Mouse (Mus musculus) spleen, embryonic (tissue): ENCODE data around the gene Ear6.
"Not testable (repeated sequence)": the region's sequence is repeated elsewhere in the genome, so short reads cannot be mapped to it uniquely, and the experiment has no call there.

Experiments used
- CTCF ChIA-PET: fragments of 350-600 bp; sonication (Branson Sonifier 250); formaldehyde crosslinking; loops from one replicate; lab custom pipeline; 2022; lab: Charles Lee

Ear6 gene

DNA sequence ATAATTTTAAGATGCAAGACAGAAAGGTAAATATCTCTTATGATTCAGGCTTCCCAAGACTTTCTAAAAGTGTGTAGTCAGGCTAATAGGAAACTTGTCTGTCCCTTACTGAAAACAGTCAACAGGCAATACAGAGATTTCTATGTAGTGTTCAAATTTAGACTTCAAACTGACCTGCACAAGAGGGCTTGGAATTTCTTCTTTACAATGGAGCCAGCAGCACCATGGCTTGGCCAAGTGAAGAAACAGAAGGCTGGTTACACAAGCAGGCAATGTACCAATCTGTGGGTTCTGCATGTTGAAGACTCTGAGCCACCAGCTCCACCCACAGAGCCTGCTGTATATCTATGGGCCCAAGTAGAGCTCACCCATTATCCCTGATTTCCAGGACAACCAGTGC is at the start of gene Ear6:
Gene Ear6 (plus strand): TSS at position 301 of the 400 bp plus-strand sequence.
- CTCF ChIA-PET: no interaction called here

DNA sequence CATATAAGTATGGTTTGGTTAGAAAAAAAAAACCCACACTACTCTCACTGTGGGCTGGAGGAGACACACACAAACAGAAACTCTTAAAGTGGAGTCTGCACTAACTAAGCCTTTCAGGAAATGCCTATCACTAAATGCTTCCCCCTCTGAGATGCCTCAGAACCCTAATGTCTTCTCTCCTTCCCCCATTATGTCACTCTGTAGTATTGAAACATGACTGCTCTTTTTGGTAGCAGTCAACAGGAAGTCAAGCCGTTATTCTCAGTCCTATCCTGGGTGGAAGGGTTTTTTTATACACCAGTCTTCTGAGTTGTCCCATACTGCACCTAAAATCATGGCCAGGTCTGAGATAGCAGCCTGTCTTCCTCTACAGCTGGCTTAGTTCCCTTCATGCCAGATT is 26.9 kb upstream of the Ear6 start:
- CTCF ChIA-PET: no interaction called here

DNA sequence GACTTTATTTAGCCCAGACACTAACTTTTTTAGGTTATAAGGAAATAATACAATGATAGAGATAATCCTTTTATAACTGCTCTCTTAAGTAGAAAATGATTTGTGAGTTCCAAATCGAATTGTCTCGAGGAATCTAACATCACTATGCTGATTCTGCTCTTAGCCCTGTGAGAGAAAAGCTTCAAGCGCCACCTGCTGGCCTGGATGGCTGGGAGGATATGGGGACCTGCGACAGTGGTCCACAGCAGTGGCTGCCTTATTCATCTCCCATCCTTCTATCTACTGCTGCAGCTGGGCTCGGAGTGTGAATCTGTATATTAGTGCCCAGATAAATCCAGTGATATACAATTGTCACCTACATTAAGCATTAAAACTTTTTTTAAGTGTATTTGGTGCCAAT is 25.7 kb upstream of the Ear6 start:
- CTCF ChIA-PET: not testable (repeated sequence)

DNA sequence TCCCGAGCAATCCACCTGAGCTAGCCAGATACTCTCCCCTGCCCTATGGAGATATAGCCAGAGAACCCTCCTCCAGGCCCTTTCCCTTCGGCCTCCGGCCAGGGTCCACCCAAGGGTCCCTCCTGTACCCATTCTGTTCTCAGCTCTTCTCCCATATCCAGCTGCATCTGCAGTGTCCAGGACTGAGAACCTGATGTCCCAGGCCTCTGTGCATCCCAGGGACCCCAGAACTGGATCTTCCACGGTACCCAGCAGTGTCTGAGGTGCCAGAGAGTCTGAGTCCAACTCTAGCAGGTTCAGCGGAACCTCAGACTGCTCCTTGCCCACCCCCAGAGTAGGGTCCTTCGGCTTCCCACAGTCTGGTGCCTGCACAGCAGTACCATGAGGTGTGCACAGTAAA is 24.3 kb upstream of the Ear6 start:
- CTCF ChIA-PET: no interaction called here

DNA sequence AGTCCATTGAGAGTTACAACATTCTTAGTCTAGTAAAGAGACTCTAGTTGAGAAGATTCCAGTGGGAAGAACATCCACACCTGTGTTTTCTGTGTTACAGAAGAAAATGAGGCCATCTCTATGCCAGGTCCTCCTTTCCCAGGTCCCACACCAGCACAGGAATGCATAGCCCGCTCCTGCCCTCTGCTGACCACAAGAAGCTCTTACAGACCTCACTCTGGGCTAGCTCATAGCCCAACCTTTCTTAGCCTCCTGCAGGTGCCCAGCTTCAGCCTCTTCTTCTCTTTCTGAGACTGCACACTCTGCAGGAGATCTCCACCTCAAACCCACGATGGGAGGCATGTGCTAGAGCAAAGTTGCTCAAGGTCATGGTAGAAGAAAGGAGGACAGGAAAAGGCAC is 15.0 kb upstream of the Ear6 start:
- CTCF ChIA-PET: not testable (repeated sequence)

DNA sequence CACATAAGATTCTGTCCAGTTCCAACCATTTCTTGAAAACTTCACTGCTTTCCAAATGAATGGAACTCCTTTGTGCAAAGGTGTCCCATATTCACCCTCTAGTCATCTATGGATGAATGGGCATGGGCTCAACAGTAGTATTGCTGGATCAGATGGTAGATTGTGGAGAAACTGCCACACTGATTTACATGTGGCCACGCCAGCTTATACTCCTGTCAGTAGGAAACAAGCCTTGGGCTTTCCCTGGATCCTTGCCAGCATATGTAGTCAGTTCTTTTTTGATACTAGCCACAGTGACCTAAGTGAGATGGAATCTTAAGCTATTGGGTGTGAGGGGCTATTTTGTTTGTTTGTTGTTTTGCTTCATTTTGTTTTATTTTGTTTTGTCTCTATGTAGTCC is 11.2 kb upstream of the Ear6 start:
- CTCF ChIA-PET: no interaction called here

DNA sequence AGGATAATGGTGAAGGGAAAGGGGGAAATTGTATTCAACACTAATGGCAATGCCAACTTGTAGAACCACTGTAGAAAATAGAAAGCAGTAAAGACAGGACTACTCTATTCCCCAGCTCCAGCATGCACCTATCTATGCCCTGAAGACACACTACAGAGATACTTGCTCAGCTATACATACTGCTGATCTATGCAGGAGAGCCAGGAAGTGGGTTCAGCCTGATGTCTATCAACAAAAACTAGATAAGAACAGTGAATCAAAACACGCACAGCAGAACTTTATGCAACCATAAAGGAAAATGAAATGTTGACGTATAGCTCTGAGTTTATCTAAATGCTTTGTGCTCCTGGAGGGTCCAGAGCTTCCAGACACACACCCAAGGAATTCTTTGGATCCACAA is 10.7 kb upstream of the Ear6 start:
- CTCF ChIA-PET: no interaction called here

DNA sequence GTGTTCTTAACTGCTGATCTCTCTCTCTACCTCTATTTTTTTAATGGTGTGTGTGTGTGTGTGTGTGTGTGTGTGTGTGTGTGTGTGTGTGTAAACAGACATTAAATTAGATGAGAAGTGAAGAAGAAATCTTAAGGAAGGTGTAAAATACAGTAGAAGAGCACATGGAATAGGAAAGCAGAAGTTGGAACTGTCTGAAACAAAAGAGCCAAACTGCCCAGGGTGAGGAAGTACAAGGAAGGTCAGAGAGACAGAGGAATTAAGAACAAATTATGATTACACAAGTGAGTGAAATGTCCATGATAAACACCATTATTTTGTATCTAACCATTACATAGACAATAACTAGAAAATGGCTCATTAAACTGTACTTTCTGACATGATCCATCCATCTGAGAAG is 9.6 kb upstream of the Ear6 start:
- CTCF ChIA-PET: no interaction called here

DNA sequence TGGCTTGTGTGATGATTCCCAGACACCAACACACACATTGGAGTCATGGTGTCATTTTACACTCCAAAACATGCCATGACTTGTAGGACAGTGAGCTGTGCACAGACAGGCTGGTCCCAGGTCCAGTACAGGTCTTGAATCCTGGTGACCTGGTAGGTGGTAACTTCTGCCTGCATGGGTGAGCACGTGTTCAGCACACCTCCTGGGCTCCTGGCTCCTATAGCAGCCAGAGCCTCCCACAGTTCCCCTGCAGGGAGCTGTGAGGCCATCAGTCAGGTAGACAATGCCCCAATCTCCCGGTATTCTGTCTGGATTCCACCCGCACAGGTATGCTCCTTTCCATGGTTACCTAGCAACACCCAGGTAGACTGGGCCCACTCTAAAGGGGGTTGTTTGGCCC is 6.9 kb upstream of the Ear6 start:
- CTCF ChIA-PET: no interaction called here

DNA sequence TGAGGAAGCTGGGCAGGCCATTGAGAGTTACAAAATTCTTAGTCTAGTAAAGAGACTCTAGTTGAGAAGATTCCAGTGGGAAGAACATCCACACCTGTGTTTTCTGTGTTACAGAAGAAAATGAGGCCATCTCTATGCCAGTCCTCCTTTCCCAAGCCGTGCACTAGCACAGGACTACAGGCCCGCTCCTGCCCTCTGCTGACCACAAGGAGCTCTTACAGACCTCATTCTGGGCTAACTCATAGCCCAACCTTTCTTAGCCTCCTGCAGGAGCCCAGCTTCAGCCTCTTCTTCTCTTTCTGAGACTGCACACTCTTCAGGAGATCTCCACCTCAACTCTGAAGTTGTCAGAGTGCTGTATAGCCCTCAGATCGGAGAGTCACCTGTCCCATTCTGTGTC is 2.5 kb upstream of the Ear6 start:
- CTCF ChIA-PET: not testable (repeated sequence)

DNA sequence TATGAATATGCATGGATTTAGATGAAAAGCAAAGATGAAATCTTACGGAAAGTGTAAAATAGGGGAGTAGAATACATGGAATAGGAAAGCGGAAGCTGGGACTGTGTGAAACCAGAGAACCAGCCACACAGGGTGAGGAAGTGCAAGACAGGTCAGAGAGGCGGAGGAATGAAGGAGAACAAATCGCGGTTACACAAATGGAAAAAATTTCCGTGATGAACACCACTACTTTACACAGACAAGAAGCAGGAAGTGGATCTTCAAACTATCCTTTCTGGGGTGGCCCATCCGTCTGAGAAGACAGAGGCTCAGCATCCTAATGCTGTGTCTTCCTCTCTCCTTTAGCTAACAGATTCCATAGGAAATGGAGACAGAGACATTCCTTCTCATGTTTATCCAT is 1.8 kb downstream of the Ear6 start:
- CTCF ChIA-PET: not testable (repeated sequence)

DNA sequence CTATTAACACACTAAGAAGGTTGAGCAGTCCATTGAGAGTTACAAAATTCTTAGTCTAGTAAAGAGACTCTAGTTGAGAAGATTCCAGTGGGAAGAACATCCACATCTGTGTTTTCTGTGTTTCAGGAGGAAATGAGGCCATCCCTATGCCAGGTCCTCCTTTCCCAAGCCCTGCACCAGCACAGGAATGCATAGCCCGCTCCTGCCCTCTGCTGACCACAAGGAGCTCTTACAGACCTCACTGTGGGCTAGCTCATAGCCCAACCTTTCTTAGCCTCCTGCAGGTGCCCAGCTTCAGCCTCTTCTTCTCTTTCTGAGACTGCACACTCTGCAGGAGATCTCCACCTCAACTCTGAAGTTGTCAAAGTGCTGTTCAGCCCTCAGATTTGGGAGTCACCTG is 10.1 kb downstream of the Ear6 start:
- CTCF ChIA-PET: not testable (repeated sequence)

DNA sequence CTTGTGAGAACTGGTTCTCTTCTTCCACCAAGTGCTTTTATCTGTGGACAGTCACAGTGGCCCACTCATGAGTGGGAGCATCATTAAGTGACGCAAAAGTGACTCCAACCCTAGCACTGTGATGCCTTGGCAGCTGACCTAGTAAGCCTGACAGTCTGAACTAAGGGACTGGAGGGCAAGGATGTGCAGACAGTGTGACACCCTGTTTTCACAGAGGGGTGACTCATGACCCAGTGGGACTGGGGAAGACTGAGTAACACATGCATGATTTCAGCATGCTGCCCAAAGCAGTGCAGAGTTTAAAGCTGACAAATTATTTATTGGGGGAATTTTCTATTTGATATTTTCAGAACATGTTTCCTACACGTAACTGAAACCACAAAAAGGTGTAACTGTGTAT is 17.3 kb downstream of the Ear6 start:
- CTCF ChIA-PET: no interaction called here

DNA sequence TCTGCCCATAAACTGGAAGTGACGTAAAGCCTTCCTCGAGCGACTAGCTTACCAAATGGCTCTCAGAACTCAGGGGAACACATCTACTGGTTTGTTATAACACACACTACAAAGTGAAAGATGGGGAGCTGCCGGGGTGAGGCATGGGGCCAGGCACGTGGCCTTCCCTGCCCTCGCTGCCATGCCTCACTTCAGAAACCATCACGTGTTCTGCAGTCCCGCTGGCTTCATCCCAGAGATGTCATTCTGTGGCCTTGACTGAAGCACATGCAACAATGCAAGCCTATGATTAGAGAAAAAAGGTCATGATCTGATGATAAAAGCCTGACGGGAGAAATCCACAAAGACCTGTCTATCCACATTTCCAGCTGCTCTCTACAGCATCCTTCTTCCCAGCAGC is 18.2 kb downstream of the Ear6 start:
- CTCF ChIA-PET: no interaction called here

DNA sequence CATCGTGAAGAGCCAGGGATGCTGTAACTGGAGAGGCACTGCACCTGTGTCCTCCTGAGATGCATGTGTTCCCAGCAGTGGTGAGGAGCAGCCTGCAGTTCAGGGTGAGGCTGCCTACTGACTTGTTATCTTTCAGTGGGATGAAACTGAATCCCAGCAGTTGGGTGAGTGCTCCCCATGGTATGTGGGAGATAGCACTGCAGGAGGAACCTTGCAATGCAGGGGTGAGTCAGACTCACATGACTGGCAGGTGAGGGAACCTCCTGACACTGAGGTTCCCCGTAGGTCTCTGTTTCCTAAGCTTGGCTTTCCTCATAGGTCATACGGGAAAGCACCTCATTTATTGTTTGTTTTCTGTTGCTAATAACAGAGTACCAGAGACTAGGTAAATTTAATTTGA is 24.0 kb downstream of the Ear6 start:
- CTCF ChIA-PET: no interaction called here

DNA sequence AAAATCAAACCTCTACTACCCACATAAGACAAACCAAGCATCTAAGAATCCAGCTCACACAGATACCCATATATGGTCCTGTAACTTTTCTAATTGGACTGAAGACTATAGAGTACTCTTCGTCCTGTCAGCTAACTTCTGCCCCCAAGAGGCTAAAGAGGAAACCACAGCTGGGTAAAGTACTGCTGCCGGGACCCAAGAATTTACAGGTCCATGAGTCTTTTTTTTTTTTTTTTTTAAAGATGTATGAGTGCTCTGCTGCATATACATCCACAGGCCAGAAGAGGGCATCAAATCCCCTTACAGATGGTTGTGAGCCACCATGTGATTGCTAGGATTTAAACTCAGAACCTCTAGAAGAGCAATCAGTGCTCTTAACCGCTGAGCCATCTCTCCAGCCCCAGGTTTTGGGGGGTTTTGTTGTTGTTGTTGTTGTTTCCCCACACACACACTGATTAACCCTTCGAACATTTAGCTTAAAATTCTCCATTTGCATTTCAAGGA is 30.1 kb downstream of the Ear6 start:
- CTCF ChIA-PET: interaction anchor here (0.7 to 1.1 kb wide), 3 partner anchors 11 to 578 kb away, joined by 3 to 9 read pairs (median 4); no protein-coding TSS in a partner anchor

DNA sequence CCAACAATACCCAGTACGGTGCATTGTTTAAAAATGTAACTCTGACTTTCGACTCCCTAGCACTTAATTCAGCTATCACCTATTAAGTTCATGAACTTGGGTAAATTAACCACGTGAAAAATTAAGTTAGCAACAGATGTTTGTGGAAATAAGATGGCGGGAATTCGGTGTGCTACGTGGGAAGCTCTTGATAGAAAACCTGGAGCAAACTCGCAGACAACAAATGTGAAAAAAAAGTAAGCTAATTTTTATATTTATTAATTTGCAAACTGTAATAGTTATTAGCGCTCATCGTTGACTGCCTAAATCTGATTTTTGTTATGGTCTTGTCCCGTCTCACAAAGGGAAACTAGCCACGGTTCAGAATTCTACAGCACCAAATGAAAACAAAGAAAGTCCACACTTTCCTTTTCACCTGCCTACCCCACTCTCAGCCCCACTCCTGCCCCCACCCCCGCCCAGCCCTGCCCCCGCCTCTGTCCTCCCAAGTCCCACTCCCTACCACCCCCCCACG is 30.6 kb downstream of the Ear6 start:
- CTCF ChIA-PET: interaction anchor here (0.6 to 1.1 kb wide), 4 partner anchors 11 to 753 kb away, joined by 3 to 9 read pairs (median 4); no protein-coding TSS in a partner anchor

DNA sequence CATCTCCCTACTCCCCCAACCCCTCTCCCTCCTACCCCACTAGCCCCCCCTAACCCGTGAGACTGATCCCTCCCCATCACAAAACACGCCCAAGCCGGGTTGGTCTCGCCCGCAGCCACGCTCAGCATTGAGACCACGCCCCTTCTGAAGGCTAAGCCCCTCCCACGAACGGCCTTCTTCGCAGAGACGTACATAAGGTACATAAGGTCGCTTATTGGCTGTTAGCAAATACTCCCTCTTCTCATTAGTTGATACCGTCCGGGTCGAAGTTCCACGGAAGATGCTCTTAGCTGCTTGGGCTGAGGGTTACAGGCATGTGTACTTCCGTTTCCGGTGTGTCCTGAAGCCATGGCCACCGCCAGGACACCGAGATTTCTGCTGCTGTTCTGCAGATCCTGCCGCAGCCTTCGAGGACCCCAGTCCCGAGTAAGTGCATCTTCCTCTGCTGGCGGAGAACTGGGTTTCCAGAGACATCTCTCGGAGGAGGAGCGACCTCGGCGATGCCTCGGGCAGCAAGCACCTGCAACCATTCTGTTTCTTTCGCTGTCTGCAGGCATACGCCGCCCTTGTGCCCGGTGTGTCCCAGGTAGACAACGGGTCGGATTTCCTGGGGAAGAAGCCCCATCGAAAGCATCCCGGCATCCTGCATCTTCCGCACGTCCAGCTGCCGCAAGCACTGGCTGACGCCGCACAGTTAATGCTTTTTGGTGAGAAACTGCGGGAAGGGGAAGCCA is 31.3 kb downstream of the Ear6 start, which contains the start of gene Mettl17:
Gene Mettl17 (plus strand): TSS at position 245 of the 734 bp plus-strand sequence.
- CTCF ChIA-PET: interaction anchor here (0.6 kb wide), 1 partner anchor 754 kb away, joined by 3 read pairs; no protein-coding TSS in a partner anchor

DNA sequence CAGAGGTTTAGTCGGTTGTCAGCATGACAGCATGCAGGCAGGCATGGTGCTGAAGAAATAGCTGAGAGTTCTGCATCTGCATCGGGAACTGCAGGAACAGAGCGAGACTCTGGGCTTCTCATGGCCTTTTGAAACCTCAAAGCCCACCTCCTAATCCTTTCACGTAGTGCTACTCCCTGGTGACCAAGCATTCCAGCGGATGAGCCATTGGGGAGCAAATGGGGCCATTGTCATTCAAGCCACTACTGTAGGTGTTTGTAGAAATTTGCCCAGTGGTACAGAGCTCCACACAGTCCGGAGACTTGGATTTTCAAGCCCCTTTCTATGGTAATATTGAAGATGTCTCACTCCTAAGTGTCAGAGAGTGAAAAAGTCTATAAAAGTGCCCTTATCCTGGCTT is 32.6 kb downstream of the Ear6 start:
- CTCF ChIA-PET: no interaction called here

DNA sequence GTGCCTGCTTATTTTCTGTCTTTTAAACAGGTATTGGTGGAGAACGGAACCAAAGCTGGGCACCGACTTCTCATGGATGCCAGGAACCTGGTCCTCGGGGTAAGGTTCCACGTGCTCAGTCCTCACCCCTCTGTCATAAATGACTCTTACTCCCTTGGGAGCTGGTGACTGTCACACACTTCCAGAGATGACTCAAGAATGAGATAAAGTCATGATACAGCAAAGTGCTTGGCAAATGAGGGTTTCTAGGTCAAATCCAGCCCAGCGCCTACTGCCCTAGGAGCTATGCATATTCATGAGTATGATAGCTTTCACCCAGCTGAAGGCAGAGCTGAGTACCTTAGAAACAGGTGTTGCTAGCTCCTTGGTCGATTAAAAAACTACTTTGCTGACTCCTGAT is 36.3 kb downstream of the Ear6 start:
- CTCF ChIA-PET: no interaction called here

DNA sequence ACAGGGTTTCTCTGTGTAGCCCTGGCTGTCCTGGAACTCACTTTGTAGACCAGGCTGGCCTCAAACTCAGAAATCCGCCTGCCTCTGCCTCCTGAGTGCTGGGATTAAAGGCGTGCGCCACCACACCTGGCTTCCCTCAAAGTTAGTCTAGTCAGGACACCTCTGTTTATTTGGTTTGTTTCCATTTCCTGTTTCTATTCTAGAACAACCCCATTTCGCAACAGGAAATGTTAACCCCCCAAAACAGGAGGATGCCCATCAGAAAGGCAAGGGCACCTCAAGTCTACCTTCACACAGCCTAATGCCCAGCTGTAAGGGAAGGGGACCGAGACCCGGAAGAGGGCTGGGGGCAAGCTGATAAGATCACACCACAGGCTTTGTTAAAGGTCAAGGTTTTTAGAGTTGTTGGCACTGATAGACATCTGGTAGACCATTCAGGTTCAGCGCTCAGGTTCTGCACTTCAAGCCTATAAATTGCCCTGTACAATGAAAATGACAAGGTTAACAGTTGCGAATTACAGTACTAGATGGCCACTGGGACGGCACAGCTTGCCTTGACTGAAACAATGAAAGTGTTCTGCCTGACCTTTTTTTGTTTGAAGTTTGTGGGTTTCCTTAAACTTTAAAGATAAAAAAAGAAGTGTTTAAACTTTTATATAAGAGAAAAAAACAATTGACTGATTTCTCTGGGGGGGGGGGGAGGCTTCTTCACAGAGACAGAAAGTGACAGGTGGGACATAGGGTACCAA is 38.9 kb downstream of the Ear6 start, which contains the start of gene Slc39a2:
Gene Slc39a2 (plus strand): TSS at position 699 of the 749 bp plus-strand sequence.
- CTCF ChIA-PET: no interaction called here

DNA sequence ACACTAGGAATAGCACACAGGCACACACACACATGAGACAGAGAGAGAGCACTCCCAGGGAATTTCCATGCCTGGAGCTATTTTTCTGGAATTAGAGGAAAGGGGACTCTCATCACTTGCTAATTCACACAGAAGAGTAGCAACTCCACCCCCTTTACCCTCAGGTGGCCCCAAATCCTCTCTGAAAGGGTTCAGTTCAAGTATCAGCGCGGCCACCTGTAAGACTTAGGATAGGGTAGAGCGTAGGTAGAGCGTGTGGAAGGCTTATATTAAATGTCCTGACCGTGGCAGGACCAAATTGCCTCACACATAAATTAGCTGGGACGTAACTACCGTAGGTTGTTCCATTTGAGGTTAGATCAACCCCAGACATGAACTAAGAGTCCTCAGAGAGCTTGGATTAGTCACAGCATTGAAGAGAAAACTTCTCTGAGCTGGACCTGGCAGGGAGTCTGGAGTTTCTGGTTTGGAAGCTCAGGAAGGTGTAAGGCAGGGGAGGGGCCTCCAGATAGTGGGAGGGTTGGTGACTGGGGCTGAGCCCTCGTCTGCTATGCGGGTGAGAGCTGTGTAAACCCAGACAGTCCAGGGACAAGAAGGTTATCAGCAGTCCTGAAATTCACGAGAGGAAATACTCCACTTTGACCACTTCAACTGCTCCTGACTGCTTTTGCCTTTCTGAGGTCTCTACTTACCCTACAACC is 39.7 kb downstream of the Ear6 start:
- CTCF ChIA-PET: no interaction called here
